Mouse (Mus musculus): ENCODE measurements around the gene Syn3. TPM values are rescaled to one million over a fixed set of nuclear protein-coding genes. Genes with fewer than 3 reads are reported as not detected.

Syn3 gene
- polyA plus RNA-seq, 1 experiment from 2014 or later: 7.9 TPM

DNA sequence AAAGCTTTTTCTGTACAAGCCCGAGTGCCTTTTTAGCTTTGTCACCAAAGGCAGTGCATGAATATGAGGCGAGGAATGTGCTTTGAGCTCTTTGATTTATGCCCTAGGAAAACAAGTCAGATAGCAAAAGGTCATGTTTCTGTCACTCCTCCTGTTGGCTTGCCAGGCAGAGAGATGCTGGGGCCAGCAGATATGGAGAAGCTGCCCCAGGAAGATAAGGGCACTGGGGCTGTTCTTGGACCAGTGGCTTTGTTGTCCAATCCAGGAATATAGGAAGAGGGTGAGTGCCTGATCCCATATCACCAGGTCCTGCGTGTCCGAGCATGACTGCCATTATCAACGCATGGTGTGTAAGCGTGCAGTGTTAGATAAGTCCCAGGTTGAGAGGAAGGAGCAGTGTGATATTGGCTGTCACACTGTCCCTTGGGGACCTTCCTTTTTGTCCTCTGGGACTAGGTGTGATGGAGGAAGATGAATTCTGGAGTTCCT is 336.9 kb downstream of the Syn3 start:
- WGBS: 76% methylated on average over 6 of the region's 6 CpGs
- peaks cover 5% of the 10 kb centered on the region; the same call in 1 of the 2 replicates for H3K4me1 ChIP-seq
- no peak for ATAC-seq (ENCODE audit: low FRiP score)
- no peak overlapping the region for H3K4me3 ChIP-seq
- no peak overlapping the region for H3K9ac ChIP-seq
- H3K27me3 ChIP-seq: no peaks in the 10 kb centered on the region
- H3K9me3 ChIP-seq (replicated peaks): no peaks in the 10 kb centered on the region
- no peak overlapping the region for H3K4me2 ChIP-seq (replicated peaks)
- H3K27ac ChIP-seq: no peak overlapping the region
- no peaks in the 10 kb centered on the region for H3K36me3 ChIP-seq

DNA sequence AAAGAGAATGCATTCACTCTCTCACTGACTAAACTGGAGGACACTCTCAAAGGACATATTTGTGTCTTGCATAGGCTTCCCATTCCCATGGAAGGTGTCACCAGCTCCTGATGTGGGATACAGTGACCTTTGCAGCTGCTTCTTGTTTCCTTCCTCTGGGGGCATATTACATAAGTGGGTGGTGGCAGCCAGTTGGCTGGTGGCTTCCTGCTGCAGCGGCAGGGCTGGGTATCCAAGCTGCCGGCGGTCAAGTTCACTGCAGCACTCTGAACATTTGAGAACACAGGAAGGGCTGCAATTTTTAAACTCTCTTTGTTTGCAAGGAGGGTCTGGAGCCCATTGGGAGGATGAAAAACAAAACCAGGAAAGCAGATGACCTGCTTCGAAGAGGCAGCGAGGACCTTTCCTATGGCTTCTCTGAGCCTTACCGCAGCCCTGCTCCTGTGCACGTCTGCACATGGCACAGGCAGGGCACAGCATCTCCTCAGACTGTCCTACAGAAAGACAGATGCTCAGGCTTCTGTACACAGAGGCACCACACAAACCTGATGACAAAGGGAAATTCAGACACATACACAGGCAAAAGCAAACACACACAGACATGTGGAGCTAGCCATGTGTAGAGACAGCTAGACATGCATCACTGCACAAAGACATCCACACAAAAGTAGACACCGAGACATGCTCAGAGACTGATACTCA is 340.3 kb downstream of the Syn3 start:
- H3K4me1 ChIP-seq: peaks cover 3% of the 10 kb centered on the region; the same call in 1 of the 2 replicates
- H3K9me3 ChIP-seq (replicated peaks): no peaks in the 10 kb centered on the region
- no peak overlapping the region for H3K4me3 ChIP-seq
- no peaks in the 10 kb centered on the region for H3K27me3 ChIP-seq
- H3K4me2 ChIP-seq (replicated peaks): no peak overlapping the region
- H3K36me3 ChIP-seq: no peaks in the 10 kb centered on the region
- H3K27ac ChIP-seq: peak overlapping the region; percentile 9; the same call in 1 of the 2 replicates
- no peak overlapping the region for H3K9ac ChIP-seq
- no peak for ATAC-seq (ENCODE audit: low FRiP score)
- 80% methylated on average over 8 of the region's 8 CpGs for WGBS

DNA sequence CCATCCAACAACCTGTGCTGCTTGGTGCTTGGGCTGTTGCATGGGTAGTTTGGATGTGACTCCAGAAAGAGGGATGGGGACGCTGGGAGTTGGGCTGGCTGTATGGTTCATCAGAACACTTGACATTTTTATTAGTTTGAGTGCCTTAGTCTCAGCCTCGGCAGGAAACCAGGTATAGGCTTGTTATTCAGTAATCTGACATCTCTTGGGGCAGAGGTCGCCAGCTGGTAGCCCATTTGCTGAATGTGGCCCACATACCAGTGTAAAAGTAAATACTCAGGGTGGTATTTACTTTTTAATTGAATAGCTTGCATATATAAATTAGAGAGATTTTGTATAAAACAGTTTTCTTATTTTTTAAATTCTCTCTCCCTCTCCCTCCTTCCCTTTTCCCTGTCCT is 343.4 kb downstream of the Syn3 start:
- Histone ChIP-seq H3K4me3 (no peak overlapping the region), H3K4me2 (replicated peaks) (no peak overlapping the region), H3K9ac (no peak overlapping the region), H3K9me3 (replicated peaks) (no peaks in the 10 kb centered on the region), H3K27ac (no peak overlapping the region), H3K27me3 (no peaks in the 10 kb centered on the region), H3K4me1 (peaks cover 3% of the 10 kb centered on the region; the same call in 1 of the 2 replicates), H3K36me3 (no peaks in the 10 kb centered on the region)
- 60% methylated on average over 3 of the region's 3 CpGs for WGBS
- no peak for ATAC-seq (ENCODE audit: low FRiP score)

DNA sequence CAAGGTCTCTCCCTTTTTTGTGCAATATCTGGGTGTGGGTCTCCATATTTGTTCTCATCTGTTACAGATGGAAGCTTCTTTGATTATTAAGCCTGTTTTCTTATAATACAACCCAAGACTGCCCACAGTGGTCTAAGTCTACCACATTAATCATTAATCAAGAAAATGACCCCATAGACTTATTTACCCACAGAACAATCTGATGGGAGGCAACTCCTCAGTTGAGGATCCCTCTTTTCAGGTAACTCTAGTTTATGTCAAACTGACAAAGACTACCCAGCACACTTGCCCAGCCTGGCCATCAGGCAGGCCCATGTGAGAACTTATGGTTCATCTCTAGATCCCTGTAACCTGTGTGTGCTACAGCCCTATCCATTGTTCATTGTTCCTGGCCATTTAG is 345.5 kb downstream of the Syn3 start:
- H3K27ac ChIP-seq: no peak overlapping the region
- H3K4me3 ChIP-seq: no peak overlapping the region
- H3K9me3 ChIP-seq (replicated peaks): no peaks in the 10 kb centered on the region
- no peaks in the 10 kb centered on the region for H3K27me3 ChIP-seq
- H3K4me2 ChIP-seq (replicated peaks): no peak overlapping the region
- no peak overlapping the region for H3K9ac ChIP-seq
- no peaks in the 10 kb centered on the region for H3K36me3 ChIP-seq
- ATAC-seq (ENCODE audit: low FRiP score): no peak
- H3K4me1 ChIP-seq: no peaks in the 10 kb centered on the region

DNA sequence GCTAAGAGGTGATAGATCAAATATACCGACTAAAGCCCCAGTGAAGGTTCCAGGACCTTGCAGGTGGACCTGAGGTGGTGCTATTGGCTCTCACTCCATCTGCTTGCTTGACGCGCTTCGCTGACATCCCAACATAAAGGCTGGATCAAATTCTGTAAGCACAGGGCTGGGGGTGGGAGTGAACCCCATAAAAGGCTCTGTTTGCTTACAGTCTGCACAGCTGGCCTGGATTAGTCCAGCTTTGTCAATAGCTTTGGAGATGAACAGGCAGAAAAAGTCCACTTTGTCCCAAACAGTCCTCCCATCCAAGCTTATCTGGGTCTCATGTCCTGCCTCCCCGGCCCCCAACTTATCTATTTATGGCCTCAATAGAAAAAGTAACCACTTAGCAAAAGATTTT is 347.3 kb downstream of the Syn3 start:
- H3K9ac ChIP-seq: no peak overlapping the region
- 75% methylated on average over 5 of the region's 5 CpGs for WGBS
- ATAC-seq (ENCODE audit: low FRiP score): no peak
- no peaks in the 10 kb centered on the region for H3K27me3 ChIP-seq
- no peak overlapping the region for H3K4me3 ChIP-seq
- no peaks in the 10 kb centered on the region for H3K9me3 ChIP-seq (replicated peaks)
- no peak overlapping the region for H3K27ac ChIP-seq
- no peaks in the 10 kb centered on the region for H3K4me1 ChIP-seq
- H3K4me2 ChIP-seq (replicated peaks): no peak overlapping the region
- H3K36me3 ChIP-seq: no peaks in the 10 kb centered on the region

DNA sequence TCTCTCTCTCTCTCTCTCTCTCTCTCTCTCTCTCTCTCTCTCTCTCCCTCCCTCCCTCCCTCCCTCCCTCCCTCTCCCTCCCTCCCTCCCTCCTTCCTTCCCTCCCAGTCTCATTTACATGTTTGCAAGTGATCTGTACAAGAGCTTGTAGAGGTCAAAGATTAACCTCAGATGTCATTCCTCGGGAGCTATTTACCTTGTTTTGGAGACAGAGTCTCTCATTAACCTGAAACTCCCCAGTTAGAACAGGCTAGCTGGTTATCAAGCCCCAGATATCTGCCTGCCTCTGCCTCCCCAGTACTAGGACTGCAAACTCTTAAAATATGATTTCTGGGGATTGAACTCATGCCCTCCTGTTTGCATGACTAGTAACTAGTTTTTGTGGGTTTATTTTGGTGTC is 348.6 kb downstream of the Syn3 start:
- H3K9me3 ChIP-seq (replicated peaks): no peaks in the 10 kb centered on the region
- no peak overlapping the region for H3K4me2 ChIP-seq (replicated peaks)
- WGBS: 67% methylated on average over 1 of the region's 1 CpGs
- no peaks in the 10 kb centered on the region for H3K4me1 ChIP-seq
- no peak overlapping the region for H3K9ac ChIP-seq
- H3K36me3 ChIP-seq: no peaks in the 10 kb centered on the region
- ATAC-seq (ENCODE audit: low FRiP score): no peak
- no peak overlapping the region for H3K4me3 ChIP-seq
- H3K27me3 ChIP-seq: no peaks in the 10 kb centered on the region
- no peak overlapping the region for H3K27ac ChIP-seq

DNA sequence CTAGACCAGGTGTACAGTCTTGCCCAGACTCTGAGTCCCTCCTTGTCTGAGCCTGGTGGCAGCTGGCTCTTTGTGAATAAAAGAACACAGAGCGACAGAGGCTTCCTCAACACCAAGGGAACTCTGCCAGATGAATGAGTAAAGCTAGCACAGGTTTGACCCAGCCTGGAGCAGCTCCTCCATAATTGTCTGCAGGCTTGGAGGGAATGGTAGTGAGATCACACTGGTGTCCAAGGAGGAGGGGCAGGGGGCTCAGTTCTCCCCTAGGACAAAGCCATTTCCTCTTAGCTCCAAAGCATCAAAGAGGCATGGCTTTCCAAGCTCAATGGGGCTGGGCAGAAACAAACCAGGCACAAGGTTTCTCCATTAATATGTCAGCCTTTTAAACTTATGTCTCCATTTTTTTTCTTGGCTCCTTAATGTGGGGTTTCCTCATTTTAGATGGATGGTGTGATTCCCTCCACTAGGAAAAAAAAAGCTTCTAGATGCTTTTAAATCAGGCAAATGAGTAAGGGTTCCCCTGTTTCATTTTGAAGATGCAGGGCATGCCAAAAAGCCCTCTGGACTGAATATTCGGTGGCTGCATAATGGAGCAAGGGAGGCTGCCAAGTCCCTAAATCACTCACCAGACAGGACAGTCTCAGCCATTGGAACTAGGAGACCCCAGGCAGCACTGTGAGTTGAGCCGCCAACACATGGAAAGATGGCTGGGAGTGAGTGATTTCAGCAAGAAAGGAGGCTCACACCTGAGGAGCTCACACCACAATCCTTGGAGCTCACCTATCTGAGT is 349.5 kb downstream of the Syn3 start:
- Histone ChIP-seq H3K4me1 (no peaks in the 10 kb centered on the region), H3K27ac (no peak overlapping the region), H3K9me3 (replicated peaks) (no peaks in the 10 kb centered on the region), H3K9ac (no peak overlapping the region), H3K27me3 (no peaks in the 10 kb centered on the region), H3K4me3 (no peak overlapping the region), H3K36me3 (no peaks in the 10 kb centered on the region), H3K4me2 (replicated peaks) (no peak overlapping the region)
- ATAC-seq (ENCODE audit: low FRiP score): no peak
- WGBS: 78% methylated on average over 3 of the region's 3 CpGs

DNA sequence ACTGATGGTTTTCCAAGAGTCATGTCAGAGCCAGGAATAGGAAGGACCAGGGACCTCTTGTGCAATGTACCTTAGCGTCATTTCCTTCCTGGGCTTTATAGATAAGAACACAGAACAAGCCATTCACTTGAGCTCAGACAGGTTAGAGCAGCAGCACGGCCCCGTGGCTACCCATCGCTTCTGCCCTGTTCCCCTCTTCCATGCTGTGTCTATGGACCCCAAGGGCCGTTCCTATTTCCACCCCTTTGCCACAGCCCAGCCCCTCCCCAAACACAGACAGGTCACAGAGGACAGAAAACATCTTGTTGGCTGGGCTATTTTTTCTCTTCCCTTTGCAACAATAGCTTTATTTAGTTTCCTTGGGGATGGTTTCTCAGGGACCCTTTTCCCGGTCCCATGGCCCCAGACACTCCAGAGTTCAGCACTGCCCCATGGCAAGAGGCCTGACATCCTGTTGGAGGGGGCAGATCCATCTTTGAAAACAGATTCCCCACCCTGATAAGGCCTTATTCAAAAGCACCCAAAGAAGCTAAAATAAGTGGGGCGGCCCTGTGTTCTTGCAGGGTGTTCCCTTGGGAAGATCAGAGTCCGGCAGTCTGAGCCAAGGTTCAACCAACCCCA is 359.5 kb downstream of the Syn3 start:
- Histone ChIP-seq H3K27me3 (no peaks in the 10 kb centered on the region), H3K36me3 (no peaks in the 10 kb centered on the region), H3K4me3 (no peak overlapping the region), H3K4me1 (no peaks in the 10 kb centered on the region), H3K27ac (no peak overlapping the region), H3K9ac (no peak overlapping the region), H3K4me2 (replicated peaks) (no peak overlapping the region), H3K9me3 (replicated peaks) (no peaks in the 10 kb centered on the region)
- ATAC-seq (ENCODE audit: low FRiP score): no peak
- WGBS: 78% methylated on average over 8 of the region's 8 CpGs

DNA sequence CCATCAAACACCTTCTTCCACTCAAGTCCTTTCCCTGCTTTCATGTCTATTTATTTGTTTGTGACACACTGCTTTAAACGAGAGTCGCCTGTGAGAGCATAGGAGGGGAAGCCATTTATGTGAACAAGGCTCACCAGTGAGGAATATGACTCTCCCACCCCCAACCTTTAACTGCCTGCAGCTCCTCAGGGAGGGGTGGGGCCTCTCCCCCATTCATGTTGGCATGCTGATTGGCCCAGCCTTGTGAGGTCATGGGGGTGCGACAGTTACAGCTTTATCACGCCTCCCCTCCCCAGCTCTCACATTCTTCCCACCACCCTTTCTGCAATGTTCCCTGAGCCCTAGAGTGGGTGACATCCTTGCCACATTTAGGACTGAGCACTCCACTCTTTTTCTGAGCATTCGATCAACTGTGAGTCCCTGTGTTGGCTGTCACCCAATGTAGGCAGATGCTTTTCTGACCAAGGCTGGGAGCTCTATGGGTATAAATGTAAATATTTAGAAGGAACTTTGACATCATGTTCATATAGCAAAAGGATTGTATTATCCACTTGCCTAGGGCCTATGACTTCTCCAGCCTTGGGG is 361.0 kb downstream of the Syn3 start:
- H3K4me2 ChIP-seq (replicated peaks): no peak overlapping the region
- 73% methylated on average over 5 of the region's 5 CpGs for WGBS
- no peaks in the 10 kb centered on the region for H3K36me3 ChIP-seq
- ATAC-seq (ENCODE audit: low FRiP score): no peak
- no peak overlapping the region for H3K27ac ChIP-seq
- no peak overlapping the region for H3K4me3 ChIP-seq
- H3K27me3 ChIP-seq: no peaks in the 10 kb centered on the region
- H3K9me3 ChIP-seq (replicated peaks): no peaks in the 10 kb centered on the region
- no peaks in the 10 kb centered on the region for H3K4me1 ChIP-seq
- no peak overlapping the region for H3K9ac ChIP-seq

DNA sequence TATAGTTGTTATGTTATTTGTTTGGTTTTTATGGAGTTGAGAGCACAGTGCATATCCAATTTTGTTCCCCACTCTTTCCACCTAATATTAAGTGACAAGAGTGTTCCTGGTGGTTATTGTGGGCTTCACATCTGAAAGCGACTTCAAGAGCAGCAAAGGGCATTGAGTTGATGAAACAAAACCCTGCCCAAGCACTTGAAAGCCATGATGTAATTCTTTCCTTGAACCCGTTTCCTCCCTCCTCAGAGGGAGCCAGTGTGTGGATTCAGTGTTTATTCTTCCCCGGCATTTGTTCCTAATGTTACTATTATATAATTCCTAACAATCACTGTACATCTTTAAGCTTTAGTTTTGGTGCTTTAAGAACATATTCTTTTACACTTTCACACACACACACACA is 361.6 kb downstream of the Syn3 start:
- WGBS: 68% methylated on average over 3 of the region's 3 CpGs
- H3K27me3 ChIP-seq: no peaks in the 10 kb centered on the region
- no peak overlapping the region for H3K9ac ChIP-seq
- H3K27ac ChIP-seq: no peak overlapping the region
- H3K9me3 ChIP-seq (replicated peaks): no peaks in the 10 kb centered on the region
- no peaks in the 10 kb centered on the region for H3K36me3 ChIP-seq
- no peak overlapping the region for H3K4me3 ChIP-seq
- no peak for ATAC-seq (ENCODE audit: low FRiP score)
- no peaks in the 10 kb centered on the region for H3K4me1 ChIP-seq
- no peak overlapping the region for H3K4me2 ChIP-seq (replicated peaks)

DNA sequence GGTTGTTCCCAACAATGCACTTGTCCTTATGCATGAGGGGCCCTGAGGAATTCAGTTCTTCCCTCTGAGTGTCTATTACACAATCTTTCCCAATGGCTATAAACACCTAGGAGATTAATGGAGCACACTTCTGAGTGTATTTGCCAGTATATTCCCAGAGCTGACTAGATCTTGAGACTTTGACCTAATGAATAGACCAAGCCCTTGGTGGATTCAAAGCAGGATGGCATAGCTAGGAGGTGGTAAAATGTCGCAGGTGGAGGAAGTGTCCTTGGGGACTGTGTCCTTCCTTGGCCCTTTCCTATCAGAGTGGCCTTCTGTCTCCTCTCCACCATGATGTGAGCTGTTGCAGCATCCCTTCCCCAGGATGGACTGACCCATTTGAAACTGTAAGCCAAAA is 362.4 kb downstream of the Syn3 start:
- H3K4me1 ChIP-seq: no peaks in the 10 kb centered on the region
- no peaks in the 10 kb centered on the region for H3K9me3 ChIP-seq (replicated peaks)
- no peaks in the 10 kb centered on the region for H3K36me3 ChIP-seq
- WGBS: 96% methylated on average over 1 of the region's 1 CpGs
- no peak overlapping the region for H3K9ac ChIP-seq
- no peak overlapping the region for H3K27ac ChIP-seq
- no peak overlapping the region for H3K4me2 ChIP-seq (replicated peaks)
- no peaks in the 10 kb centered on the region for H3K27me3 ChIP-seq
- no peak overlapping the region for H3K4me3 ChIP-seq
- no peak for ATAC-seq (ENCODE audit: low FRiP score)

DNA sequence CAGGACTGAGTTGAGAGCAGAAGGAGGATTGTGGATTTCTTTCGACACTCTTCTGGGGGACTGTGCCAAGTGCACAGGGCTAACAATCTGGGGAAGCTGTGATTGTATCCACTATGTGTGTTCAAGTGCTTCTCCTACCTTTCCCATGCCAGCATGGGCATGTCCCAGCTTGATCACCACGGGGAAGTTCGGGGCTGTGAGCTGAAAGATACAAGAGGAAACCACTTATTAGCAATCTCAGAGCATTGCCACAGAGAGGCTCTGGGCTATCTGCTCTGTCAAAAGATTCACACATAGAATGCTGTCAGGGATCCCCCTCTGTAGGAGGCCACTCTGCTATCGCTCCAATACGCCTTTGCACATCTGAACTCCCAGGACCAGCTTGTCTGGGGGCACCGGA is 363.8 kb downstream of the Syn3 start:
- Histone ChIP-seq H3K27me3 (no peaks in the 10 kb centered on the region), H3K4me2 (replicated peaks) (no peak overlapping the region), H3K9ac (no peak overlapping the region), H3K4me3 (no peak overlapping the region), H3K4me1 (no peaks in the 10 kb centered on the region), H3K9me3 (replicated peaks) (no peaks in the 10 kb centered on the region), H3K27ac (no peak overlapping the region), H3K36me3 (no peaks in the 10 kb centered on the region)
- no peak for ATAC-seq (ENCODE audit: low FRiP score)
- 88% methylated on average over 6 of the region's 6 CpGs for WGBS

Measured in hindbrain, embryonic 12.5 days (tissue).